Mouse (Mus musculus) 3134 (cell line): ENCODE measurements at regions not wholly inside any gene's neighbourhood (a gene's known extent, or its start where the extent isn't known, plus 50 kb on each side); places are given as distances from the start of the nearest gene placed in this dataset.

Source experiments
- DNase-seq: peaks from one replicate; pipeline ENCODE4 v3.0.0-alpha.2; 2011; ENCODE audit warnings: low spot score; ENCODE audit not compliant: insufficient read length; ENCODE audit errors: extremely low read depth

DNA sequence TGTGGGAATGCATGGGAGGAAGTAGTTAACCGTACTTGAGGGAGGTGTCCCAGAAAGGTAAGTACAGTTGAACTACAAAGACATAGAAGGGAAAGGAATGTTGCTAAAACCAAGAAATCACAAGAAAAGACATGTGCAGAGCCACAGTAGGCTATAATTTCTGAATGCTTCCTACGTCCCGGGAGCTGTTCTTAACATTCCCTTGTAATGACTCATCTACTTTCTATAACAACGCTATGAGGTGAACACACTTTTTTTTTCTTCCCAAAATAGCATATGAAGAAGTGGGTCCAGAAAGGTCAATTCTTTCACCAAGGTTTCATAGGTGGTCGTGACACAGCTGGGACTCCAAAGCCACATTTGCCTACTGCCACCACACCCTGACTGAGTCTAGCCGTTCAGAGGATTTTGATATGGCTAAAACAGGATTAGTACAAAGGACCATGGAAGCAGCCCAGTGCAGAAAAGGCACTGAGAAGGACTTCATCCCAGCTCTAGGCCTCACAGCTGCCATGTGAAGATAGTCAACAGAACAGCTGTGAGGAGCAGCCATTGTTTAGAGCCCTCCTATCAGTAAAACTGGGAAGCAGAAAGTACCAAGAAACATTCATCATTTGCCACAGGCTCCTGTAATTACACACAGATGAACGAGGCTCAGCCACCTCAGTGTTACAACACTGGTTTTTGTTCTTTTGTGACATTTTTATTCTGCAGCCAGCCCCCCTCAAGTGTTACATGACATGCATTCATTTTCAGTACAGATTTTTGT, 133.4 kb downstream of the Rnd3 start:
- peak; percentile 20 for DNase-seq

DNA sequence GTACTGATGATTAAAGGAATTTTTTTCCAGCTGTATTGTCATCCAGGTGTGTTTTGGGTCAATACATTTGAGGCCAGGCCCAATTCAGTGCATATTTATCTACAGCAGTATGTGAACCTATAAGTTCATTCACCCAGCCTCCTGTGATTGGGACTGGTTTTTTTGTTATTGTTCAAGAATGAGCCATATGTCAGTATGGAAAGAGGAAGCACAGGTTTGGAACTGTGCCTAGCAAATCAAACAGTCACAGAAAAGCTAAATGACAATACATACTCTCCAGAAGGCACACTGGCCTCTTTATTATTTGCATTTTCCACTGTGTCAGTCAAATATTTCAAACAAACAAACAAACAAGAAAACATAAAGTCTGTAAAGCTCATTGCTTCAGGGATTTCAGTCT, 134.7 kb downstream of the Rnd3 start:
- DNase-seq, result no peak

DNA sequence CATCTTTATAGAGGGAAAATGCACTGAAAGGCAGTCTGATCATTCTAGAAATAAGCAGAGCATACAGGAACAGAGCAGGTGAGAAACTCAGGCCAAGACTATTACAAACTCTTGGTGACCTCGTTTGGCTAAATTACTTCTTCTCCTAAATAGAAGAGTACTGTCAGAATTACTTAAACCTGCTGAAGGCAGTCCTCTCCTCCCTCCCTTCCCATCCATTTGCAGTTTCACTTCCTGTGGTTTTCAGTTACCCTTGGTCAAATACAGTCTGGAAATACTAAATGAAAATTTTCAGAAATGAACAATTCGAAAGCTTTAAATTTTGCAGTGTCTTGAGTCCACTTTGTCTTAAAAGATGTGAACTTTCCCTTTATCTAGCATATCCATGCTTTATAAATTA, 135.8 kb downstream of the Rnd3 start:
- no peak for DNase-seq

- DNase-seq, result no peak
Observed at GRCm38 (mm10) chr2:51008251-51008533, 140.7 kb downstream of the Rnd3 start.

GRCm38 (mm10) chr2:51007409-51008250, 141.3 kb downstream of the Rnd3 start:
- DNase-seq, result no peak

- DNase-seq, result no peak
Observed at GRCm38 (mm10) chr2:51006818-51007217, 142.1 kb downstream of the Rnd3 start.

GRCm38 (mm10) chr2:51001548-51001947, 147.4 kb downstream of the Rnd3 start:
- no peak for DNase-seq

DNA sequence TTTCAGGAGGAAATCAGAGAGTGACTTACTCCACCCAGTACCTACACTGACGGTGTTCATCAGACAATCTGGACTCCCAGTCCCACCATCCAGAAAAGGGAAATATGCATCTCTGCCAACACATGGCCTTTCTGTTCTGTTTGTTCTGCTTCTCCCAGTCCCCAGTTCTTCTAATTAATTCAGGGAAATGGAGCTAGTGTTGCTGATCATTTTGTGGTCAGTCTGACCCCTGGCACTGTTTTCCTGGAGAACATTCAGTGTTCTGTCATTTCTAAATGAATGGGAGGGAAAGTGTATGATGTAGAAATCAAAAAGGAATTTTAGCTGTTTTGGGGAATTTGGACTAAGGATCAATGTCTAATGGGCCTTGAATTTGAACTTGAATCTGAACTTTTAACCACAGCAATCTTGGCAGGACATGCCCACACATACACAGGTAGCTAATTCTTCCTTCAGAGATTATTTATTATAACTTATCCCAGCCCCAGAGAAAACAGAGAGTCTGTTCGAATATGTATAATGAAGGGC, 165.0 kb downstream of the Rnd3 start:
- no peak for DNase-seq

GRCm38 (mm10) chr2:50982571-50982970, 166.3 kb downstream of the Rnd3 start:
- DNase-seq, result no peak

DNA sequence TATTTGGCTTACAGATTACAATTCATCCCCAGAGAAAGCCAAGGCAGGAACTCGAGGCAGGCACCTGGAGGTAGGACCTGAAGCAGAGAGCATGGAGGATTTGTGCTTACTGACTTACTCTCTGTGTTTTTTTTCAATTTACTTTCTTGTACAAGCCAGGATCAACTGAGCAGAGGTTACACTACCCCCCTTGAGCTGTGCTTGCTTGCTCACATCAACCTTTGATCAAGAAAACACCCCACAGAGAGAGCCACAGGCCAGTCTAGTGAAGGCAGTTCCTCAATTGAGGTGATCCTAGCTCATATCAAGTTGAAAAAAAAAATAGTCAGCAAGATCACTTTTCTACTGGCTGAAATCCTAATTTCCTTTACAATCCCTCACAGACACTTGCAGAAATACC, 170.6 kb downstream of the Rnd3 start:
- no peak for DNase-seq

DNA sequence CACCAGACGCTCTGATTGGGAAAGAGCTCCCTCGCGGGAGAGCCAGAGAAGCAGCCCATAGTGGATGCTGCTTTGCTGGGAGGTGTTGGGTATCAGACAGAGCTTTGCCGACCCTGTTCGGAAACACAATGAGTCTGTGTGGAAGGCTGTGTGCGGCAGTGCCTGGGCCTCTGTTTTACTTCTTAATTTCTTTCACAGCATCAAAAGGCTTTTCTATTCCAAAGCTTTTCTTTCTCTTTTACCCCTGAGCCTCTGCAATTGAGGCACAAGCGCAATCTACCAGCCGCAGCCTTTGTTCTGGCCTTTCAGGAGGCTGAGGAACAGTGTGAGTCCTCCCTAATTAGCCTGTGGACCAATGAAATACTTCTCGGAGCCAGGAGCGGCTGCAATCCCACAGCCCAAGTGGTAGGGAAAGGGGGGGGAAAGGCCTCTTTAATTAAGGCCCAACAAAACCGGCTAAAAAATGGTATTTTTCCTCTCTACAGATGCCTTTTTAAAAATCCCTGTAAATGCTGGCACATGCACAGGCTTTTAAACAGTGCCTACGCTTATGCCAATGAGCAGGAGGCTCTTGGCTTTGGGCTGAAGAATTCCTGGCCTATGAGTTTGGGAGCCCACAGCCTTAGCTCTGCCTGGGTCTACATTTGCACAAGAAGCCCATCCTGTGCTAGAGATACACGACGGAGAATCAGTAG, 177.6 kb downstream of the Rnd3 start:
- DNase-seq, result no peak

GRCm38 (mm10) chr2:50968382-50968781, 180.5 kb downstream of the Rnd3 start:
- no peak for DNase-seq

GRCm38 (mm10) chr2:50967826-50968225, 181.1 kb downstream of the Rnd3 start:
- DNase-seq, result no peak

DNA sequence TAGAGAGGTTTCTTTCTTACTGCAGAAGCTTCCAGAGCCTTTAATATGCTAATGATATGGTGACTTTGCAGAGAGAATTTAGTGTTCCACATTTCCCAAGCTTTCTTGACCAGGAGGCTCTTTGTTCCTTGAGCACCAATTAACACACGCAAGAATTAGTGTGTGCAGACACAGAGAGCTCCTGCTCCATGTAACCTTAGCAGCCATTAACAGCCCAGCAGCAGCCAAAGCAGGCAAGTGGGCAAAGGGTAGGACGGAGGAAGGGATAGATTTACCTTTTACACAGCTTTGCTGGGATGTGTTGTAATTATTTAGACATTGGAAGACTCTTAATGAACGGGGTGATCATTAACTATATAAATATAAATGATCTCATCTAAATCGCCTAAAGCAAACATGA, 181.8 kb downstream of the Rnd3 start:
- DNase-seq, result no peak

DNA sequence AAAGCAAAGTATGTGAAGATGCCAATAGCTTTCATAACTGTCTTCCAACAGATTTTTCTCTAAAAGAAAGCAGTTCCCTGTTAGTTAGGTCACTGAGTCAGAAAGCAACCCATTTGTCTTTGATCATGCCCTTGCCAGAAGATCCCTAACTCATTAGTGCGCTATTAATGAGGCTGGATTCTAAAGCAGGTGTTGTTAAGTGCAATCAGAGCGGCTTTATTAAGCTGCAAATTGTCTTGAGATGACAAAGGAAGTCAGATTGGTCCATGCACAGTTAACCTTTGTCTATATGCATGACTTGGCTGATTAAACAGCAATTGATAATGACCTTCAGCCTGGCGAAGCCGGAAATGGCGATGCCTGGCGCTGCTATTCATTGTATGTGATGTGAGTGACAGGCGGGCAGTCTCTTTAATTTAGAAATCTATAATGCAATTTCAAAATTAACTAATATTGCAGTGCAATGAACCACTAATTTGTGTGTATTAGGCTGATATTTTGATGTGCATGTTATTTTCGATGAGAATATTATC, 183.4 kb downstream of the Rnd3 start:
- DNase-seq, result no peak

GRCm38 (mm10) chr2:50964062-50964461, 184.8 kb downstream of the Rnd3 start:
- peak; percentile 26 for DNase-seq

DNA sequence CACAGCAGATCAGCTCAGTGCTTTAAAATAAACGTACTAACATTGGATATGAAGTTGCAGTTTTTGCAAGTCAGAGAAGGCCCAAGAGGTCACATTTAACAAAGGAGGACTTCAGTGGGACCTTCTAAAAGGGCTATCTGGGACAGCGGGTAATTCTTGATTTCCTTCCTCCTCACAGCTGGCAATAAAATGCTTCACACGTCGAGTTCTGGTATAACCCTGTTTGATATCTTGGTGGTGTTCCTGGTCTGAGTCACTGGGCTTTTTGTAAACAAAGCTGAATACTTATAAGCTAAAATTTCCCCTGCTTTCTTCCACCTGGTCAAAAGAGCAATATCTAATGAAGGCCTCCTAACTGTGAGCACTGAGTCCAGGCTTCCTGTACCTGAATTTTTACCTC, 187.9 kb downstream of the Rnd3 start:
- DNase-seq, result no peak

DNA sequence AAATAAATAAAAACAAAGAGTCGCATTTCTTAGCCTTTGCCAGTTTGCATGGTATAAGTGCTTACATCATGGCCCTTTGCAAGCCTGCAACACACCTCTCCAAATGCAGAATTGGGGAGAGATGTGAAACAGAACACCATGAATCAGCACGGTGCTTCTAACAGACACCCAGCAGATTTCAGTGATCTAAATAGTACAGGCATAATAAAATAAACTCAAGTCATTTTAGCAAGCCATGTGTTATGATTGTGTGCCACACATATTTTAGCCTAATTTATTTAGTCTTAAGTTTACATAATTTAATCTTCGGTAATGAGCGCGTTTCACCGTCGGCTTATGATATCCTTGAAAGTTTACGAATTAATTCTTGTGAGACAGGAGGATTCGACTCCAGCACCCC, 189.6 kb downstream of the Rnd3 start:
- no peak for DNase-seq

- DNase-seq, result no peak
Observed at GRCm38 (mm10) chr2:50954361-50955066, 194.4 kb downstream of the Rnd3 start.

DNA sequence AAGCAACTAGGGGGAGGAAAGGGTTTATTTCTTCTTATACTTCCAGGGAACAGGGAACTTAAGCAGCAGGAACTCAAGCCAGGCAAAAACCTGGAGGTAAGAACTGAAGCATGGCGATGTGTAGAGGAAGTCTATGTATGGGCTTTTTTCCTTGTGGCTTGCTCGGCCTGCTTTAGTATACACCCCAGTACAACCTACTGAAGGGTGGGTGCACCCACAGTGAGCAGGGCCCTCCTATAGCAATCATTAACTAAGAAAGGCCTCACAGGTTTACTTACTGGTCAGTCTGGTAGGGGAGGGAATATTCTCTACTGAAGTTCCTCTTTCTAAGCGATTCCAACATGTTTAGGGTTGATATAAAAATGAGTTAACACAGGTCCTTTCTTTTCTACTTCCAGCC, 197.9 kb downstream of the Rnd3 start:
- no peak for DNase-seq

GRCm38 (mm10) chr2:50949717-50950116, 199.2 kb downstream of the Rnd3 start:
- no peak for DNase-seq
